Mouse (Mus musculus) heart, embryonic 14.5 days (tissue): ENCODE measurements around the gene Myom1. TPM values are rescaled to one million over a fixed set of nuclear protein-coding genes. Genes with fewer than 3 reads are reported as not detected.

ENCODE experiments used
- ATAC-seq: fragments of 200-750 bp; cut with Nextera tagmentation; 2 replicates; pipeline ENCODE4 v1.8.0; 2017; ENCODE audit warnings: low read depth, moderate TSS enrichment; ENCODE audit not compliant: insufficient number of reproducible peaks, insufficient read depth, low FRiP score
- H3K27ac ChIP-seq, 2 experiments: fragments of 200-500 bp in 1 of 2; fragments of 300-500 bp in 1 of 2; sonication (generic) in 1 of 2; replicated peaks in 1 of 2; 2 replicates each; pipeline ENCODE4 v1.5.1; 2012 to 2014; ENCODE audit warnings: low read depth in 2 of 2, low read length in 2 of 2, control low read depth in 1 of 2, mild to moderate bottlenecking in 1 of 2, mixed read lengths in 1 of 2; ENCODE audit not compliant: control insufficient read depth in 1 of 2, insufficient read depth in 1 of 2
- H3K27me3 ChIP-seq: fragments of 300-500 bp; sonication (generic); 2 replicates; pipeline ENCODE4 v1.6.1; 2014; ENCODE audit warnings: mild to moderate bottlenecking, low read length, control low read depth; ENCODE audit not compliant: control insufficient read depth, insufficient read depth
- H3K36me3 ChIP-seq: fragments of 300-500 bp; sonication (generic); 2 replicates; pipeline ENCODE4 v1.6.1; 2014; ENCODE audit warnings: mild to moderate bottlenecking, control low read depth, low read length, mixed read lengths; ENCODE audit not compliant: control insufficient read depth, insufficient read depth
- H3K4me1 ChIP-seq, 2 experiments: fragments of 200-500 bp in 1 of 2; fragments of 300-500 bp in 1 of 2; sonication (generic) in 1 of 2; 2 replicates each; pipeline ENCODE4 v1.6.1; 2012 to 2014; ENCODE audit warnings: low read length in 2 of 2, control low read depth in 1 of 2, mixed read lengths in 1 of 2; ENCODE audit not compliant: control insufficient read depth in 2 of 2, insufficient read depth in 2 of 2
- H3K4me2 ChIP-seq: fragments of 300-500 bp; sonication (generic); 2 replicates; pipeline ENCODE4 v1.6.1; 2014; ENCODE audit warnings: mild to moderate bottlenecking, low read length
- H3K4me3 ChIP-seq, 2 experiments: fragments of 200-500 bp in 1 of 2; fragments of 300-500 bp in 1 of 2; sonication (generic) in 1 of 2; 2 replicates each; pipeline ENCODE4 v1.5.1; 2012 to 2014; ENCODE audit warnings: low read length in 2 of 2, mild to moderate bottlenecking in 2 of 2, control low read depth in 1 of 2, low read depth in 1 of 2, moderate library complexity in 1 of 2; ENCODE audit not compliant: control insufficient read depth in 1 of 2, insufficient read depth in 1 of 2
- H3K9ac ChIP-seq: fragments of 300-500 bp; sonication (generic); 2 replicates; pipeline ENCODE4 v1.6.1; 2014; ENCODE audit warnings: mild to moderate bottlenecking, low read length
- H3K9me3 ChIP-seq: fragments of 300-500 bp; sonication (generic); 2 replicates; pipeline ENCODE4 v1.6.1; 2016; ENCODE audit warnings: low read length, control low read depth; ENCODE audit not compliant: control insufficient read depth
- WGBS: fragments of 180-500 bp; shearing (Covaris S2); extraction: QIAGEN DNeasy Blood & Tissue Kit; methylation state at CpG from one replicate; pipeline ENCODE4 v1.1.7; 2014; 5-methylcytosine and 5-hydroxymethylcytosine counted together
- polyA plus RNA-seq: library from polyadenylated mRNA; unstranded; fragments of >200 nt; fragmentation: Nextera tagmentation; extraction: Ambion mirVana; gene quantifications from 2 replicates; pipeline ENCODE4 v1.2.1, GENCODE M21; 2014

The Myom1 gene
- polyA plus RNA-seq, 1 experiment from 2014 or later = 273 TPM

DNA sequence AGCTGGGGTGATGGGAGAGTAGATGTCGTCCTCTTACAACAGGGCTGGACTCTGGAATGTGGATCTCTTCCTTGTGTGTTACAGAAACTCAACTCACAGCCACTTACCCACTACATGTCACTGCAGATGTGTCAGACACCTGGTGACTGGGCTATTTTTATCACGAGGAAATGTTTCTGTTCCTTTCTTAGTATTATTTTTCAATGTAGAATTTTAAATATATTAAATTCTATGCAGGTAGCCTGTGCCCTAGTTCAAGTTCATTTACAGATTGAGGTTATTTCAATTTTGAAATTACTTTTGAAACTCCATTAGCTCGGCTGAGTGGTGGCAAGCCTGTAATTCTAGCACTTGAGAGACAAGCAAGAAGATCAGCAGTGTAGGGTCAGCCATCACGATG is 88.6 kb downstream of the Myom1 start:
- Histone ChIP-seq H3K9ac (no peak overlapping the region), H3K27ac (0 out of 4 replicates have a peak overlapping the region, but pooled peaks of 1 of the 2 experiments have one; percentile 0), H3K4me2 (no peak overlapping the region), H3K9me3 (no peaks in the 10 kb centered on the region), H3K27me3 (no peaks in the 10 kb centered on the region), H3K4me3 (no peak overlapping the region), H3K4me1 (peaks cover 0 to 12% of the 10 kb centered on the region in 2 experiments; a peak in 2 of 4 replicates), H3K36me3 (peaks cover 99% of the 10 kb centered on the region)
- no peak for ATAC-seq
- 50% methylated on average over 4 of the region's 4 CpGs for WGBS

GRCm38 (mm10) chr17:71092341-71092740 is 89.9 kb downstream of the Myom1 start:
- Histone ChIP-seq H3K36me3 (peaks cover 92% of the 10 kb centered on the region), H3K27me3 (no peaks in the 10 kb centered on the region), H3K27ac (no peak overlapping the region), H3K9me3 (no peaks in the 10 kb centered on the region), H3K9ac (no peak overlapping the region), H3K4me1 (peaks cover 0 to 19% of the 10 kb centered on the region in 2 experiments; a peak in 3 of 4 replicates), H3K4me2 (no peak overlapping the region), H3K4me3 (no peak overlapping the region)
- WGBS = 91% methylated on average over 4 of the region's 4 CpGs
- no peak for ATAC-seq

DNA sequence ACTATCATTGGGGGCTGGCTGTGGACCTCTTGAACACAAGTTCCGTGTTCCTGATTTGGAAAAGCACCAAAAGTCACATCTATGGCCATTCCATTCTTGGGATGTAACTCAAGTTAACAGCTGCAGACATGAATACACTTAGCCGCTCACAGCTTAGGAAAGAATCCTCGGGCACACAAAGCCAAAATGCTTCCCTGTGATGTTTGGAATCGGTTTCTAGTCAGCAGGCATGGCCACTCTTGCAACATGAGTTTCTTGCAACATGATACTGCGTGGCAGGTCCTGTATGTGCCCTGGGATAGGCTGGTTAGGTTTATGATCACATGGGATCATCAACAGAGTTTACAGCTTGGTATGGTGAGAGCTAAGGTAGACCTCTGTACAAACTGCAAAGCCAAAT is 91.4 kb downstream of the Myom1 start:
- Histone ChIP-seq H3K27me3 (no peaks in the 10 kb centered on the region), H3K9me3 (no peaks in the 10 kb centered on the region), H3K36me3 (peaks cover 92% of the 10 kb centered on the region), H3K4me3 (no peak overlapping the region), H3K4me1 (peaks cover 0 to 19% of the 10 kb centered on the region in 2 experiments; a peak in 3 of 4 replicates), H3K27ac (peak overlapping the region in 1 of 2 experiments; percentile 42; a peak in 2 of 4 replicates), H3K4me2 (no peak overlapping the region), H3K9ac (no peak overlapping the region)
- WGBS = 51% methylated on average over 5 of the region's 5 CpGs
- ATAC-seq = no peak

GRCm38 (mm10) chr17:71094438-71094837 is 92.0 kb downstream of the Myom1 start:
- Histone ChIP-seq H3K4me1 (peaks cover 0 to 19% of the 10 kb centered on the region in 2 experiments; a peak in 3 of 4 replicates), H3K4me2 (no peak overlapping the region), H3K36me3 (peaks cover 89% of the 10 kb centered on the region), H3K27ac (no peak overlapping the region), H3K27me3 (no peaks in the 10 kb centered on the region), H3K9ac (no peak overlapping the region), H3K9me3 (no peaks in the 10 kb centered on the region), H3K4me3 (no peak overlapping the region)
- WGBS = 89% methylated on average over 3 of the region's 3 CpGs
- no peak for ATAC-seq

DNA sequence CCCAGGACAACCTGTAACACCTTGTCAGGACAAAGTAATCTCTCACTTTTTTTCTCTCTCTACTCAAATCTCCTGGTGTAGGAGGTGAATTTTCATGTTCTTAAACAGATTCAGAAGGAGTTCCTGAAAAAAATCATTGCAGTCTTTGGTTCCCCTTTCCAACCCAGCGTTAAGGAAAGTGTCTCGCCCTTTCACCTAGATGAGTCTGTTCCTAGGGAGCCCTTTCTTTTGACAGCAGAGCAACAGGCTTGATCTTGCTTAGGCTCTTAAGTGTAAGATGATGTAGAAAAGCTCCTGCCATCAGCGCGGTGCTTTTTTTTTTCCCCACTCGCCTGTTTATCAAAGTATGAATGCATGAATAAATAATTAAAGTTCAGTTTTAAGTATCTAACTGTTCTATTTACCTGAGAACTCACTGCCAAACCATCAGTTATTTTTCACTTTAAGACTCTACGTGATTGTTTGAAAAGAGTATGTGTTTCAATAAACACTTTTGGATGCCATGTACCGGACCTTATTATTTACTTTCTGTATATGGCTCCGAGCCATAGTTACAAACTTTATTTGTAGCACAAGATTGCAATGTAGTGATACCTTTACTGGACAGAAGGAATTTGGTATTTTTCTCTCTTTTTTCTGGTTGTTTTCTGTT is 94.2 kb downstream of the Myom1 start:
- no peak for ATAC-seq
- H3K4me1 ChIP-seq = peaks cover 0 to 19% of the 10 kb centered on the region in 2 experiments; a peak in 3 of 4 replicates
- no peaks in the 10 kb centered on the region for H3K9me3 ChIP-seq
- peaks cover 90% of the 10 kb centered on the region for H3K36me3 ChIP-seq
- peak overlapping the region in 1 of 2 experiments; percentile 37; a peak in 1 of 4 replicates for H3K27ac ChIP-seq
- WGBS = 84% methylated on average over 8 of the region's 8 CpGs
- H3K4me3 ChIP-seq = no peak overlapping the region
- no peak overlapping the region for H3K9ac ChIP-seq
- no peaks in the 10 kb centered on the region for H3K27me3 ChIP-seq
- H3K4me2 ChIP-seq = no peak overlapping the region

- Histone ChIP-seq H3K4me1 (peaks cover 1 to 21% of the 10 kb centered on the region in 2 experiments), H3K4me2 (no peak overlapping the region), H3K27me3 (no peaks in the 10 kb centered on the region), H3K4me3 (no peak overlapping the region), H3K9me3 (no peaks in the 10 kb centered on the region), H3K36me3 (peaks cover 90% of the 10 kb centered on the region), H3K9ac (no peak overlapping the region), H3K27ac (0 out of 4 replicates have a peak overlapping the region, but pooled peaks of 1 of the 2 experiments have one; percentile 20)
- no peak for ATAC-seq
- 39% methylated on average over 6 of the region's 6 CpGs for WGBS
These were observed 94.8 kb downstream of the Myom1 start for GRCm38 (mm10) chr17:71097209-71097597.

- Histone ChIP-seq H3K4me2 (no peak overlapping the region), H3K27me3 (no peaks in the 10 kb centered on the region), H3K9me3 (no peaks in the 10 kb centered on the region), H3K9ac (no peak overlapping the region), H3K4me3 (no peak overlapping the region), H3K36me3 (peaks cover 88% of the 10 kb centered on the region), H3K27ac (no peak overlapping the region), H3K4me1 (peaks cover 9 to 27% of the 10 kb centered on the region in 2 experiments)
- ATAC-seq = no peak
- WGBS = 82% methylated on average over 3 of the region's 3 CpGs
These were observed 96.2 kb downstream of the Myom1 start for GRCm38 (mm10) chr17:71098606-71099005.
